Mouse (Mus musculus): ENCODE data around the gene Baiap2. TPM values are rescaled to one million over a fixed set of nuclear protein-coding genes. Genes with fewer than 3 reads are reported as not detected.

The Baiap2 gene
- polyA plus RNA-seq, 1 experiment from 2014 or later, result 17.7 TPM

GRCm38 (mm10) chr11:120008501-120008900 lies 65.9 kb downstream of the Baiap2 start:
- no peak overlapping the region for H3K4me3 ChIP-seq (ENCODE audit: low read depth, low read length)
- peaks cover 5% of the 10 kb centered on the region for H3K4me1 ChIP-seq (ENCODE audit: control insufficient read depth, insufficient read depth, low read length)
- H3K27me3 ChIP-seq (ENCODE audit: control insufficient read depth, insufficient read depth, low read length), result peaks cover 6% of the 10 kb centered on the region; the same call in 1 of the 2 replicates
- 92% methylated on average over 1 of the region's 1 CpGs for WGBS
- ATAC-seq (ENCODE audit: insufficient number of reproducible peaks, low FRiP score, low TSS enrichment, low read depth) (no peak), DNase-seq (ENCODE audit: low spot score) (no peak)
- H3K9ac ChIP-seq (ENCODE audit: low read length), result no peak overlapping the region
- H3K27ac ChIP-seq (replicated peaks; ENCODE audit: low read depth, low read length), result no peak overlapping the region
- H3K36me3 ChIP-seq (ENCODE audit: control insufficient read depth, insufficient read depth, low read length), result 0 out of 2 replicates have a peak, but pooled peaks cover 3% of the 10 kb centered on the region
- no peaks in the 10 kb centered on the region for H3K9me3 ChIP-seq (ENCODE audit: control insufficient read depth, low read length)
- H3K4me2 ChIP-seq (ENCODE audit: low read depth, severe bottlenecking), result no peak overlapping the region

GRCm38 (mm10) chr11:120008956-120009355 lies 66.4 kb downstream of the Baiap2 start:
- Histone ChIP-seq H3K4me2 (ENCODE audit: low read depth, severe bottlenecking) (no peak overlapping the region), H3K4me3 (ENCODE audit: low read depth, low read length) (no peak overlapping the region), H3K27me3 (ENCODE audit: control insufficient read depth, insufficient read depth, low read length) (peaks cover 6% of the 10 kb centered on the region; the same call in 1 of the 2 replicates), H3K9ac (ENCODE audit: low read length) (no peak overlapping the region), H3K27ac (replicated peaks; ENCODE audit: low read depth, low read length) (no peak overlapping the region), H3K4me1 (ENCODE audit: control insufficient read depth, insufficient read depth, low read length) (peaks cover 6% of the 10 kb centered on the region), H3K36me3 (ENCODE audit: control insufficient read depth, insufficient read depth, low read length) (0 out of 2 replicates have a peak, but pooled peaks cover 3% of the 10 kb centered on the region), H3K9me3 (ENCODE audit: control insufficient read depth, low read length) (no peaks in the 10 kb centered on the region)
- ATAC-seq (ENCODE audit: insufficient number of reproducible peaks, low FRiP score, low TSS enrichment, low read depth) (no peak), DNase-seq (ENCODE audit: low spot score) (no peak)
- 79% methylated on average over 8 of the region's 8 CpGs for WGBS

GRCm38 (mm10) chr11:120009937-120010336 lies 67.4 kb downstream of the Baiap2 start:
- H3K9ac ChIP-seq (ENCODE audit: low read length), result no peak overlapping the region
- H3K4me3 ChIP-seq (ENCODE audit: low read depth, low read length), result no peak overlapping the region
- ATAC-seq (ENCODE audit: insufficient number of reproducible peaks, low FRiP score, low TSS enrichment, low read depth), result no peak
- peaks cover 6% of the 10 kb centered on the region; the same call in 1 of the 2 replicates for H3K27me3 ChIP-seq (ENCODE audit: control insufficient read depth, insufficient read depth, low read length)
- H3K4me2 ChIP-seq (ENCODE audit: low read depth, severe bottlenecking), result no peak overlapping the region
- 88% methylated on average over 20 of the region's 20 CpGs for WGBS
- no peak for DNase-seq (ENCODE audit: low spot score)
- no peak overlapping the region for H3K27ac ChIP-seq (replicated peaks; ENCODE audit: low read depth, low read length)
- 0 out of 2 replicates have a peak, but pooled peaks cover 1% of the 10 kb centered on the region for H3K36me3 ChIP-seq (ENCODE audit: control insufficient read depth, insufficient read depth, low read length)
- no peaks in the 10 kb centered on the region for H3K9me3 ChIP-seq (ENCODE audit: control insufficient read depth, low read length)
- H3K4me1 ChIP-seq (ENCODE audit: control insufficient read depth, insufficient read depth, low read length), result peaks cover 6% of the 10 kb centered on the region

- Histone ChIP-seq H3K4me3 (ENCODE audit: low read depth, low read length) (no peak overlapping the region), H3K9me3 (ENCODE audit: control insufficient read depth, low read length) (no peaks in the 10 kb centered on the region), H3K4me1 (ENCODE audit: control insufficient read depth, insufficient read depth, low read length) (peaks cover 6% of the 10 kb centered on the region), H3K4me2 (ENCODE audit: low read depth, severe bottlenecking) (no peak overlapping the region), H3K9ac (ENCODE audit: low read length) (no peak overlapping the region), H3K27ac (replicated peaks; ENCODE audit: low read depth, low read length) (no peak overlapping the region), H3K36me3 (ENCODE audit: control insufficient read depth, insufficient read depth, low read length) (no peaks in the 10 kb centered on the region), H3K27me3 (ENCODE audit: control insufficient read depth, insufficient read depth, low read length) (peaks cover 6% of the 10 kb centered on the region; the same call in 1 of the 2 replicates)
- ATAC-seq (ENCODE audit: insufficient number of reproducible peaks, low FRiP score, low TSS enrichment, low read depth), result no peak
- 67% methylated on average over 11 of the region's 11 CpGs for WGBS
- no peak for DNase-seq (ENCODE audit: low spot score)
Observed at GRCm38 (mm10) chr11:120011114-120011760, 68.7 kb downstream of the Baiap2 start.

GRCm38 (mm10) chr11:120011761-120012560 lies 69.4 kb downstream of the Baiap2 start:
- no peaks in the 10 kb centered on the region for H3K36me3 ChIP-seq (ENCODE audit: control insufficient read depth, insufficient read depth, low read length)
- WGBS, result 34% methylated on average over 43 of the region's 43 CpGs
- ATAC-seq (ENCODE audit: insufficient number of reproducible peaks, low FRiP score, low TSS enrichment, low read depth), result no peak
- H3K4me1 ChIP-seq (ENCODE audit: control insufficient read depth, insufficient read depth, low read length), result peaks cover 6% of the 10 kb centered on the region
- no peaks in the 10 kb centered on the region for H3K9me3 ChIP-seq (ENCODE audit: control insufficient read depth, low read length)
- no peak overlapping the region for H3K4me2 ChIP-seq (ENCODE audit: low read depth, severe bottlenecking)
- no peak overlapping the region for H3K4me3 ChIP-seq (ENCODE audit: low read depth, low read length)
- H3K27ac ChIP-seq (replicated peaks; ENCODE audit: low read depth, low read length), result no peak overlapping the region
- peak overlapping the region; percentile 27; the same call in 1 of the 2 replicates for H3K9ac ChIP-seq (ENCODE audit: low read length)
- peaks cover 6% of the 10 kb centered on the region; the same call in 1 of the 2 replicates for H3K27me3 ChIP-seq (ENCODE audit: control insufficient read depth, insufficient read depth, low read length)
- no peak for DNase-seq (ENCODE audit: low spot score)

- DNase-seq (ENCODE audit: low spot score) (no peak), ATAC-seq (ENCODE audit: insufficient number of reproducible peaks, low FRiP score, low TSS enrichment, low read depth) (no peak)
- peaks cover 6% of the 10 kb centered on the region; the same call in 1 of the 2 replicates for H3K27me3 ChIP-seq (ENCODE audit: control insufficient read depth, insufficient read depth, low read length)
- peaks cover 6% of the 10 kb centered on the region for H3K4me1 ChIP-seq (ENCODE audit: control insufficient read depth, insufficient read depth, low read length)
- no peak overlapping the region for H3K4me3 ChIP-seq (ENCODE audit: low read depth, low read length)
- 86% methylated on average over 13 of the region's 13 CpGs for WGBS
- no peaks in the 10 kb centered on the region for H3K9me3 ChIP-seq (ENCODE audit: control insufficient read depth, low read length)
- H3K4me2 ChIP-seq (ENCODE audit: low read depth, severe bottlenecking), result no peak overlapping the region
- no peaks in the 10 kb centered on the region for H3K36me3 ChIP-seq (ENCODE audit: control insufficient read depth, insufficient read depth, low read length)
- H3K9ac ChIP-seq (ENCODE audit: low read length), result no peak overlapping the region
- no peak overlapping the region for H3K27ac ChIP-seq (replicated peaks; ENCODE audit: low read depth, low read length)
Observed at GRCm38 (mm10) chr11:120012702-120013101, 70.1 kb downstream of the Baiap2 start.

- H3K27me3 ChIP-seq (ENCODE audit: control insufficient read depth, insufficient read depth, low read length), result peaks cover 6% of the 10 kb centered on the region; the same call in 1 of the 2 replicates
- no peak overlapping the region; the same call in 1 of the 2 replicates for H3K27ac ChIP-seq (replicated peaks; ENCODE audit: low read depth, low read length)
- H3K4me1 ChIP-seq (ENCODE audit: control insufficient read depth, insufficient read depth, low read length), result peaks cover 6% of the 10 kb centered on the region
- WGBS, result 12% methylated on average over 21 of the region's 21 CpGs
- H3K4me2 ChIP-seq (ENCODE audit: low read depth, severe bottlenecking), result peak overlapping the region; percentile 68
- no peaks in the 10 kb centered on the region for H3K9me3 ChIP-seq (ENCODE audit: control insufficient read depth, low read length)
- DNase-seq (ENCODE audit: low spot score) (peak; percentile 93), ATAC-seq (ENCODE audit: insufficient number of reproducible peaks, low FRiP score, low TSS enrichment, low read depth) (peak; percentile 74)
- H3K9ac ChIP-seq (ENCODE audit: low read length), result peak overlapping the region; percentile 54; the same call in 1 of the 2 replicates
- peak overlapping the region; percentile 24 for H3K4me3 ChIP-seq (ENCODE audit: low read depth, low read length)
- H3K36me3 ChIP-seq (ENCODE audit: control insufficient read depth, insufficient read depth, low read length), result no peaks in the 10 kb centered on the region
Observed at GRCm38 (mm10) chr11:120013174-120013711, 70.7 kb downstream of the Baiap2 start.

GRCm38 (mm10) chr11:120014758-120015157 lies 72.2 kb downstream of the Baiap2 start:
- no peaks in the 10 kb centered on the region for H3K36me3 ChIP-seq (ENCODE audit: control insufficient read depth, insufficient read depth, low read length)
- H3K9me3 ChIP-seq (ENCODE audit: control insufficient read depth, low read length), result no peaks in the 10 kb centered on the region
- ATAC-seq (ENCODE audit: insufficient number of reproducible peaks, low FRiP score, low TSS enrichment, low read depth) (no peak), DNase-seq (ENCODE audit: low spot score) (no peak)
- H3K4me3 ChIP-seq (ENCODE audit: low read depth, low read length), result no peak overlapping the region
- H3K27ac ChIP-seq (replicated peaks; ENCODE audit: low read depth, low read length), result no peak overlapping the region
- peaks cover 6% of the 10 kb centered on the region; the same call in 1 of the 2 replicates for H3K27me3 ChIP-seq (ENCODE audit: control insufficient read depth, insufficient read depth, low read length)
- H3K4me1 ChIP-seq (ENCODE audit: control insufficient read depth, insufficient read depth, low read length), result peaks cover 7% of the 10 kb centered on the region
- no peak overlapping the region for H3K9ac ChIP-seq (ENCODE audit: low read length)
- WGBS, result 98% methylated on average over 4 of the region's 4 CpGs
- no peak overlapping the region for H3K4me2 ChIP-seq (ENCODE audit: low read depth, severe bottlenecking)

Measured in limb, embryonic 11.5 days (tissue).